Mouse (Mus musculus) ES-Bruce4 (cell line): ENCODE results near the gene Foxb2. TPM values are rescaled to one million over a fixed set of nuclear protein-coding genes. Genes with fewer than 3 reads are reported as not detected.

Experiments used
- H3K27ac ChIP-seq: 2 replicates; pipeline ENCODE4 v1.5.1; 2012; ENCODE audit warnings: low read length, inconsistent platforms; ENCODE audit not compliant: insufficient read depth
- H3K27me3 ChIP-seq: 2 replicates; pipeline ENCODE4 v1.6.1; 2012; ENCODE audit warnings: mild to moderate bottlenecking, low read length, inconsistent platforms; ENCODE audit not compliant: control insufficient read depth, poor library complexity, insufficient read depth, severe bottlenecking
- H3K36me3 ChIP-seq: 2 replicates; pipeline ENCODE4 v1.6.1; 2012; ENCODE audit warnings: inconsistent platforms, mild to moderate bottlenecking, low read length, moderate library complexity; ENCODE audit not compliant: control insufficient read depth, poor library complexity, insufficient read depth, severe bottlenecking
- H3K4me1 ChIP-seq: one replicate; pipeline ENCODE4 v1.8.1; 2011; ENCODE audit warnings: low read length; ENCODE audit not compliant: control insufficient read depth, insufficient read depth
- H3K4me3 ChIP-seq: 2 replicates; pipeline ENCODE4 v1.5.1; 2011; ENCODE audit warnings: low read depth, mild to moderate bottlenecking, low read length
- H3K9ac ChIP-seq: 2 replicates; pipeline ENCODE4 v1.6.1; 2012; ENCODE audit warnings: low read depth, mild to moderate bottlenecking, inconsistent platforms; ENCODE audit not compliant: poor library complexity, severe bottlenecking
- H3K9me3 ChIP-seq: replicated peaks from 2 replicates; pipeline ENCODE4 v1.6.1; 2012; ENCODE audit warnings: mild to moderate bottlenecking, low read length, inconsistent platforms; ENCODE audit not compliant: control insufficient read depth, poor library complexity, insufficient read depth, severe bottlenecking
- CTCF ChIP-seq: IDR thresholded peaks from one replicate; pipeline ENCODE4 v1.8.1; 2011; ENCODE audit warnings: low read depth, low read length
- EP300 ChIP-seq: IDR thresholded peaks from 2 replicates; pipeline ENCODE4 v1.6.1; 2011; ENCODE audit warnings: low read depth, low read length; ENCODE audit not compliant: insufficient read depth
- POLR2A ChIP-seq: IDR thresholded peaks from one replicate; pipeline ENCODE4 v1.8.1; 2011; ENCODE audit warnings: low read length; ENCODE audit not compliant: insufficient read depth
- polyA plus RNA-seq: library from polyadenylated mRNA; stranded (reverse); fragments of >200 nt; gene quantifications from 2 replicates; pipeline ENCODE4 v1.2.4, GENCODE M21; 2011; ENCODE audit warnings: low read depth; ENCODE audit not compliant: missing spikeins, insufficient read depth, insufficient read length

Foxb2 gene
- polyA plus RNA-seq: not detected in 2 replicates

DNA sequence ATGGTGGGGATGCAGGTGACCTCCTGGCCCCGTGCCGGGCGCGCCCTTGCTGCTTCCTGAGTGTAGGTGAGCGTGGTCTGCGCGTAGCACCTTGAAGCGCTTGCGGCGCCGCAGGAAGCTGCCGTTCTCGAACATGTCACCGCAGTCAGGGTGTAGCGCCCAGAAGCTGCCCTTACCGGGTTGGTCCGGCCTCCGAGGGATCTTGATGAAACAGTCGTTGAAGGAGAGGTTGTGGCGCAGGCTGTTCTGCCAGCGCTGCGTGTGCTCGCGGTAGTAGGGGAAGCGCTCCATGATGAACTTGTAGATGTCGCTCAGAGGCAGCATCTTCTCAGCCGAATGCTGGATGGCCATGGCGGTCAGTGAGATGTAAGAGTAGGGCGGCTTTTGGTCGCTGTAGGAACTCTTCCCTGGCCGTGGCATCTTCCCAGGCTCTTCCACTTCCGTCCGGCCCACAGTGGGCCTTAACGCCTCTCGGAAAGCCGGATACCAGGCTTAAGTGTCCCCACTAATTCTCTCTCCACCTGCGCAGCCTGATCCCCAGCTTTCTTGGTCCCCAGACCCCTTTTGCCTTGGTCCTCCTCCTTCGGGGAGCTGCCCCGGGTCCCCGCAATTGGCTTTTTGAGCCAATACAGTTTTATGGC is at the start of gene Foxb2:
Gene Foxb2, minus strand, starts transcription at position 585 of the 641 bp plus-strand sequence.
- TF ChIP-seq EP300: no peak
- no peak for TF ChIP-seq CTCF
- TF ChIP-seq POLR2A: no peak
- peak within 1 kb of the TSS; percentile 13; the same call in 1 of the 2 replicates for H3K9ac ChIP-seq

GRCm38 (mm10) chr19:16911507-16911906 is 37.9 kb upstream of the Foxb2 start:
- Histone ChIP-seq H3K27ac (no peak overlapping the region), H3K27me3 (no peaks in the 10 kb centered on the region), H3K4me1 (no peaks in the 10 kb centered on the region), H3K9ac (no peak overlapping the region), H3K4me3 (no peak overlapping the region), H3K36me3 (no peaks in the 10 kb centered on the region), H3K9me3 (no peaks in the 10 kb centered on the region)
- TF ChIP-seq POLR2A (no peak), EP300 (no peak), CTCF (no peak)

More for the DNA sequence above, at the start of gene Foxb2:
- Histone ChIP-seq H3K4me1 (no peaks in the 10 kb centered on the region), H3K36me3 (no peaks in the 10 kb centered on the region), H3K27me3 (peaks cover 71% of the 10 kb centered on the region), H3K27ac (no peak within 1 kb of the TSS), H3K4me3 (peak within 1 kb of the TSS; percentile 64), H3K9me3 (no peaks in the 10 kb centered on the region)

- Histone ChIP-seq H3K4me3 (no peak overlapping the region), H3K9ac (no peak overlapping the region), H3K27me3 (no peaks in the 10 kb centered on the region; the same call in 1 of the 2 replicates), H3K4me1 (no peaks in the 10 kb centered on the region), H3K36me3 (no peaks in the 10 kb centered on the region), H3K9me3 (no peaks in the 10 kb centered on the region), H3K27ac (no peak overlapping the region)
- no peak for TF ChIP-seq EP300
- TF ChIP-seq CTCF: peak; percentile 46
Measured at GRCm38 (mm10) chr19:16903106-16903505, 29.5 kb upstream of the Foxb2 start.

- no peak overlapping the region for H3K9ac ChIP-seq
- no peak overlapping the region for H3K4me3 ChIP-seq
- H3K4me1 ChIP-seq: no peaks in the 10 kb centered on the region
- no peaks in the 10 kb centered on the region for H3K9me3 ChIP-seq
- H3K27me3 ChIP-seq: no peaks in the 10 kb centered on the region; the same call in 1 of the 2 replicates
- no peaks in the 10 kb centered on the region for H3K36me3 ChIP-seq
- TF ChIP-seq EP300 (no peak), CTCF (peak; percentile 45)
- no peak overlapping the region for H3K27ac ChIP-seq
Measured at GRCm38 (mm10) chr19:16899716-16900115, 26.1 kb upstream of the Foxb2 start.

GRCm38 (mm10) chr19:16898576-16898975 is 25.0 kb upstream of the Foxb2 start:
- H3K4me1 ChIP-seq: no peaks in the 10 kb centered on the region
- H3K27me3 ChIP-seq: no peaks in the 10 kb centered on the region; the same call in 1 of the 2 replicates
- no peak overlapping the region for H3K9ac ChIP-seq
- no peak overlapping the region for H3K4me3 ChIP-seq
- no peaks in the 10 kb centered on the region for H3K36me3 ChIP-seq
- no peaks in the 10 kb centered on the region for H3K9me3 ChIP-seq
- TF ChIP-seq EP300 (no peak), POLR2A (no peak), CTCF (no peak)
- no peak overlapping the region for H3K27ac ChIP-seq

DNA sequence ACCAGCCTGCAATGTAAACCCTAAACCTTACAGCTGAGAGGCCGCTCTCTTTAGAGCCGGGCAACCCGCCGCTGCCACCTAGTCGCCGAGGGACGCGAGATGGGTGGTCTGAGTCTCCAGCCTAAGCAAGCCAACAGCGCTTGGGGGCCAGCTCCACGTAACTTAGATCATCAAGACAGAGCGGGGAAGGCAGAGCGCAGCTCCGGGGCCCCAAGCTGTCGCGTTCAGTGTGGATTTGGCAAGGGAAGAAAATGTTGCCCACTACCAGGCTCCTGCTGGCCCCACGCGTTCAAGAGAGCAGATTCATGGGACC is 2.8 kb upstream of the Foxb2 start:
- Histone ChIP-seq H3K36me3 (no peaks in the 10 kb centered on the region), H3K4me3 (no peak overlapping the region), H3K4me1 (no peaks in the 10 kb centered on the region), H3K27ac (no peak overlapping the region), H3K9me3 (no peaks in the 10 kb centered on the region), H3K9ac (peak overlapping the region; percentile 25; the same call in 1 of the 2 replicates), H3K27me3 (peaks cover 51% of the 10 kb centered on the region)
- TF ChIP-seq POLR2A (no peak), EP300 (no peak), CTCF (no peak)
